Mouse (Mus musculus): Measurements from ENCODE around the gene Ccdc93. TPM values are rescaled to one million over a fixed set of nuclear protein-coding genes. Genes with fewer than 3 reads are reported as not detected.

The Ccdc93 gene
- 12.6 and 16.3 TPM in 2 replicates for polyA plus RNA-seq (2015; fragmentation: Nextera tagmentation; extraction: Ambion mirVana)

- peak; percentile 96 for ATAC-seq (ENCODE audit: low FRiP score, low read depth)
- Histone ChIP-seq H3K9me3 (no peaks in the 10 kb centered on the region), H3K27ac (no peak within 1 kb of the TSS), H3K9ac (peak within 1 kb of the TSS; percentile 86), H3K4me2 (replicated peaks) (peak within 1 kb of the TSS; percentile 98), H3K4me1 (peaks cover 13% of the 10 kb centered on the region), H3K36me3 (peaks cover 9% of the 10 kb centered on the region), H3K27me3 (no peaks in the 10 kb centered on the region), H3K4me3 (peak within 1 kb of the TSS; percentile 90)
- under 1% methylated on average over 47 of the region's 47 CpGs for WGBS
Observed at GRCm38 (mm10) chr1:121430938-121431928, at the start of gene Ccdc93. Gene Ccdc93 (plus strand): TSS chr1:121431049.

- no peak for ATAC-seq (ENCODE audit: low FRiP score, low read depth)
- Histone ChIP-seq H3K4me2 (replicated peaks) (no peak overlapping the region), H3K36me3 (no peaks in the 10 kb centered on the region), H3K27ac (no peak overlapping the region), H3K4me3 (no peak overlapping the region), H3K9ac (no peak overlapping the region), H3K9me3 (no peaks in the 10 kb centered on the region), H3K27me3 (no peaks in the 10 kb centered on the region), H3K4me1 (no peaks in the 10 kb centered on the region)
- WGBS = 68% methylated on average over 3 of the region's 3 CpGs
Observed at GRCm38 (mm10) chr1:121381562-121381961, 49.3 kb upstream of the Ccdc93 start.

- Histone ChIP-seq H3K4me1 (0 out of 2 replicates have a peak, but pooled peaks cover 9% of the 10 kb centered on the region), H3K4me2 (replicated peaks) (no peak overlapping the region), H3K9me3 (no peaks in the 10 kb centered on the region), H3K9ac (no peak overlapping the region), H3K4me3 (no peak overlapping the region), H3K27ac (no peak overlapping the region), H3K36me3 (no peaks in the 10 kb centered on the region), H3K27me3 (no peaks in the 10 kb centered on the region)
- no peak for ATAC-seq (ENCODE audit: low FRiP score, low read depth)
- WGBS = 53% methylated on average over 6 of the region's 6 CpGs
Observed at GRCm38 (mm10) chr1:121388312-121388711, 42.5 kb upstream of the Ccdc93 start.

- Histone ChIP-seq H3K4me3 (no peak overlapping the region), H3K27ac (no peak overlapping the region), H3K9ac (no peak overlapping the region), H3K36me3 (no peaks in the 10 kb centered on the region), H3K4me2 (replicated peaks) (no peak overlapping the region), H3K9me3 (no peaks in the 10 kb centered on the region), H3K27me3 (no peaks in the 10 kb centered on the region), H3K4me1 (peaks cover 13% of the 10 kb centered on the region)
- 50% methylated on average over 7 of the region's 7 CpGs for WGBS
- no peak for ATAC-seq (ENCODE audit: low FRiP score, low read depth)
Observed at GRCm38 (mm10) chr1:121388732-121389131, 42.1 kb upstream of the Ccdc93 start.

GRCm38 (mm10) chr1:121389574-121389973 is 41.3 kb upstream of the Ccdc93 start:
- 88% methylated on average over 12 of the region's 12 CpGs for WGBS

GRCm38 (mm10) chr1:121390003-121390402 is 40.8 kb upstream of the Ccdc93 start:
- Histone ChIP-seq H3K4me1 (peaks cover 25% of the 10 kb centered on the region), H3K9me3 (no peaks in the 10 kb centered on the region), H3K9ac (no peak overlapping the region), H3K27me3 (no peaks in the 10 kb centered on the region), H3K27ac (no peak overlapping the region), H3K4me2 (replicated peaks) (no peak overlapping the region), H3K4me3 (no peak overlapping the region), H3K36me3 (no peaks in the 10 kb centered on the region)
- no peak for ATAC-seq (ENCODE audit: low FRiP score, low read depth)
- WGBS = 88% methylated on average over 5 of the region's 5 CpGs

More at GRCm38 (mm10) chr1:121389574-121389973, 41.3 kb upstream of the Ccdc93 start:
- Histone ChIP-seq H3K4me2 (replicated peaks) (no peak overlapping the region), H3K27me3 (no peaks in the 10 kb centered on the region), H3K9me3 (no peaks in the 10 kb centered on the region), H3K4me3 (no peak overlapping the region), H3K27ac (no peak overlapping the region), H3K36me3 (no peaks in the 10 kb centered on the region), H3K9ac (no peak overlapping the region), H3K4me1 (peaks cover 21% of the 10 kb centered on the region)
- ATAC-seq (ENCODE audit: low FRiP score, low read depth) = no peak

GRCm38 (mm10) chr1:121390421-121390820 is 40.4 kb upstream of the Ccdc93 start:
- Histone ChIP-seq H3K4me3 (no peak overlapping the region), H3K4me2 (replicated peaks) (no peak overlapping the region), H3K27me3 (no peaks in the 10 kb centered on the region), H3K9me3 (no peaks in the 10 kb centered on the region), H3K9ac (no peak overlapping the region), H3K36me3 (no peaks in the 10 kb centered on the region), H3K27ac (no peak overlapping the region), H3K4me1 (peaks cover 29% of the 10 kb centered on the region)
- ATAC-seq (ENCODE audit: low FRiP score, low read depth) = no peak
- 71% methylated on average over 13 of the region's 13 CpGs for WGBS

- H3K9me3 ChIP-seq = no peaks in the 10 kb centered on the region
- 79% methylated on average over 8 of the region's 8 CpGs for WGBS
- no peaks in the 10 kb centered on the region for H3K36me3 ChIP-seq
- H3K4me1 ChIP-seq = peaks cover 34% of the 10 kb centered on the region
- H3K27ac ChIP-seq = no peak overlapping the region
- no peak for ATAC-seq (ENCODE audit: low FRiP score, low read depth)
- no peak overlapping the region for H3K4me3 ChIP-seq
- H3K4me2 ChIP-seq (replicated peaks) = no peak overlapping the region
- H3K27me3 ChIP-seq = no peaks in the 10 kb centered on the region
- H3K9ac ChIP-seq = no peak overlapping the region
Observed at GRCm38 (mm10) chr1:121390855-121391254, 40.0 kb upstream of the Ccdc93 start.

GRCm38 (mm10) chr1:121393117-121393516 is 37.7 kb upstream of the Ccdc93 start:
- H3K9ac ChIP-seq = no peak overlapping the region
- peaks cover 48% of the 10 kb centered on the region for H3K4me1 ChIP-seq
- H3K4me2 ChIP-seq (replicated peaks) = no peak overlapping the region
- 59% methylated on average over 2 of the region's 2 CpGs for WGBS
- H3K27ac ChIP-seq = no peak overlapping the region
- ATAC-seq (ENCODE audit: low FRiP score, low read depth) = no peak
- H3K4me3 ChIP-seq = no peak overlapping the region
- no peaks in the 10 kb centered on the region for H3K9me3 ChIP-seq
- H3K36me3 ChIP-seq = no peaks in the 10 kb centered on the region
- H3K27me3 ChIP-seq = no peaks in the 10 kb centered on the region

- peak; percentile 71 for ATAC-seq (ENCODE audit: low FRiP score, low read depth)
- H3K4me3 ChIP-seq = no peak overlapping the region
- H3K27me3 ChIP-seq = no peaks in the 10 kb centered on the region
- H3K4me1 ChIP-seq = peaks cover 53% of the 10 kb centered on the region
- H3K9ac ChIP-seq = no peak overlapping the region
- H3K36me3 ChIP-seq = no peaks in the 10 kb centered on the region
- H3K27ac ChIP-seq = no peak overlapping the region
- H3K9me3 ChIP-seq = no peaks in the 10 kb centered on the region
- 3% methylated on average over 5 of the region's 5 CpGs for WGBS
- H3K4me2 ChIP-seq (replicated peaks) = peak overlapping the region; percentile 5; the same call in 1 of the 2 replicates
Observed at GRCm38 (mm10) chr1:121394764-121395163, 36.1 kb upstream of the Ccdc93 start.

GRCm38 (mm10) chr1:121396501-121396900 is 34.3 kb upstream of the Ccdc93 start:
- H3K4me2 ChIP-seq (replicated peaks) = no peak overlapping the region
- H3K27me3 ChIP-seq = no peaks in the 10 kb centered on the region
- H3K9me3 ChIP-seq = no peaks in the 10 kb centered on the region
- H3K27ac ChIP-seq = no peak overlapping the region
- H3K36me3 ChIP-seq = no peaks in the 10 kb centered on the region
- H3K4me3 ChIP-seq = no peak overlapping the region
- no peak for ATAC-seq (ENCODE audit: low FRiP score, low read depth)
- peaks cover 53% of the 10 kb centered on the region for H3K4me1 ChIP-seq
- no peak overlapping the region for H3K9ac ChIP-seq
- WGBS = 62% methylated on average over 4 of the region's 4 CpGs

GRCm38 (mm10) chr1:121398231-121398630 is 32.6 kb upstream of the Ccdc93 start:
- 89% methylated on average over 4 of the region's 4 CpGs for WGBS
- no peak overlapping the region for H3K4me2 ChIP-seq (replicated peaks)
- no peaks in the 10 kb centered on the region for H3K36me3 ChIP-seq
- ATAC-seq (ENCODE audit: low FRiP score, low read depth) = no peak
- no peaks in the 10 kb centered on the region for H3K9me3 ChIP-seq
- H3K27me3 ChIP-seq = 0 out of 2 replicates have a peak, but pooled peaks cover 4% of the 10 kb centered on the region
- no peak overlapping the region for H3K9ac ChIP-seq
- H3K27ac ChIP-seq = no peak overlapping the region
- H3K4me1 ChIP-seq = peaks cover 48% of the 10 kb centered on the region
- no peak overlapping the region for H3K4me3 ChIP-seq
